8 mouse cellular contexts compared by ENCODE assay signal in genomic region chr15:89379429-89379828, GRCm38 (mm10). TPM values are rescaled to one million over a fixed set of nuclear protein-coding genes. Genes with fewer than 3 reads are reported as not detected.
DNase-seq lines count a peak whose midpoint lies in the region; ATAC-seq and TF ChIP-seq lines count a peak whose summit lies in the region.

No protein-coding gene starts in this region.

- H3K4me2 ChIP-seq in embryonic facial prominence, embryonic 11.5 days (ENCODE audit: low read depth, low read length): peak overlapping the region; percentile 49; the same call in 1 of the 2 replicates
- peak overlapping the region; percentile 62 for H3K4me2 ChIP-seq in hindbrain, embryonic 11.5 days (replicated peaks; ENCODE audit: low read depth, low read length)
- peak overlapping the region; percentile 74 for H3K4me2 ChIP-seq in liver, postnatal 0 days (ENCODE audit: low read depth, low read length)

- H3K27ac ChIP-seq in embryonic facial prominence, embryonic 11.5 days (replicated peaks; ENCODE audit: low read depth, low read length): no peak overlapping the region
- H3K27ac ChIP-seq in hindbrain, embryonic 11.5 days (ENCODE audit: low read depth, low read length): no peak overlapping the region
- peak overlapping the region; percentile 22; the same call in 1 of the 2 replicates for H3K27ac ChIP-seq in liver, postnatal 0 days (ENCODE audit: low read depth)

- no peaks in the 10 kb centered on the region for H3K9me3 ChIP-seq in embryonic facial prominence, embryonic 11.5 days (replicated peaks; ENCODE audit: control insufficient read depth, low read length)
- H3K9me3 ChIP-seq in hindbrain, embryonic 11.5 days (ENCODE audit: control insufficient read depth, low read length): no peaks in the 10 kb centered on the region
- no peaks in the 10 kb centered on the region for H3K9me3 ChIP-seq in liver, postnatal 0 days (ENCODE audit: low read length)

- TF ChIP-seq CTCF in liver, postnatal 0 days (IDR thresholded peaks at IDR 0.05; ENCODE audit: low read depth): no peak

- 16% methylated on average over 10 of the region's 10 CpGs for WGBS in embryonic facial prominence, embryonic 11.5 days
- WGBS in hindbrain, embryonic 11.5 days: 18% methylated on average over 10 of the region's 10 CpGs
- WGBS in liver, postnatal 0 days (ENCODE audit: insufficient replicate concordance): 7% methylated on average over 10 of the region's 10 CpGs

- H3K36me3 ChIP-seq in embryonic facial prominence, embryonic 11.5 days (replicated peaks; ENCODE audit: control insufficient read depth, insufficient read depth, low read depth, low read length): no peaks in the 10 kb centered on the region
- no peaks in the 10 kb centered on the region for H3K36me3 ChIP-seq in hindbrain, embryonic 11.5 days (ENCODE audit: control insufficient read depth, insufficient read depth, low read length)
- H3K36me3 ChIP-seq in liver, postnatal 0 days (replicated peaks; ENCODE audit: insufficient read depth, low read length): no peaks in the 10 kb centered on the region

- DNase-seq in spleen, adult 12 weeks (ENCODE audit: low spot score): peak; percentile 45
- DNase-seq in spleen, postnatal 14 days (ENCODE audit: low spot score in 2 of 2): no peak
- DNase-seq in embryonic facial prominence, embryonic 11.5 days (ENCODE audit: low spot score): no peak
- no peak for DNase-seq in hindbrain, embryonic 11.5 days (ENCODE audit: low spot score)
- DNase-seq in liver, postnatal 0 days: peak; percentile 69
- peak; percentile 49 to 58 for DNase-seq in thymus, postnatal 36 days
- DNase-seq in right cerebral cortex, postnatal 10 days (ENCODE audit: low spot score in 2 of 2): no peak

- TF ChIP-seq EP300 in liver, postnatal 0 days (IDR thresholded peaks at IDR 0.05; ENCODE audit: low read depth): no peak

- H3K4me1 ChIP-seq in embryonic facial prominence, embryonic 11.5 days (ENCODE audit: control insufficient read depth, insufficient read depth, low read length): peaks cover 4% of the 10 kb centered on the region; the same call in 1 of the 2 replicates
- H3K4me1 ChIP-seq in hindbrain, embryonic 11.5 days (replicated peaks; ENCODE audit: control insufficient read depth, insufficient read depth, low read length): no peaks in the 10 kb centered on the region; the same call in 1 of the 2 replicates
- peaks cover 22% of the 10 kb centered on the region for H3K4me1 ChIP-seq in liver, postnatal 0 days (ENCODE audit: insufficient read depth)

- no peak for ATAC-seq in embryonic facial prominence, embryonic 11.5 days (replicated peaks; ENCODE audit: insufficient number of reproducible peaks, low FRiP score, low TSS enrichment, low read depth)
- ATAC-seq in hindbrain, embryonic 11.5 days (ENCODE audit: low FRiP score): no peak
- ATAC-seq in liver, postnatal 0 days: peak; percentile 31
- ATAC-seq in frontal cortex, adult (ENCODE audit: low TSS enrichment): no peak

- peak overlapping the region; percentile 30 for H3K4me3 ChIP-seq in embryonic facial prominence, embryonic 11.5 days (ENCODE audit: low read depth, low read length)
- H3K4me3 ChIP-seq in hindbrain, embryonic 11.5 days (ENCODE audit: low read depth, low read length): peak overlapping the region; percentile 32
- H3K4me3 ChIP-seq in liver, postnatal 0 days (ENCODE audit: low read depth, low read length): peak overlapping the region; percentile 36

- H3K9ac ChIP-seq in embryonic facial prominence, embryonic 11.5 days (replicated peaks; ENCODE audit: low read length): no peak overlapping the region
- peak overlapping the region; percentile 35 for H3K9ac ChIP-seq in hindbrain, embryonic 11.5 days (ENCODE audit: low read depth, low read length)
- H3K9ac ChIP-seq in liver, postnatal 0 days (replicated peaks): peak overlapping the region; percentile 13; the same call in 1 of the 2 replicates

- H3K27me3 ChIP-seq in embryonic facial prominence, embryonic 11.5 days (ENCODE audit: control insufficient read depth, insufficient read depth, low read length): peaks cover 35% of the 10 kb centered on the region
- H3K27me3 ChIP-seq in hindbrain, embryonic 11.5 days (ENCODE audit: control insufficient read depth, insufficient read depth, low read length): peaks cover 32% of the 10 kb centered on the region
- H3K27me3 ChIP-seq in liver, postnatal 0 days (ENCODE audit: insufficient read depth, low read length): peaks cover 27% of the 10 kb centered on the region

RNA-seq across cellular contexts. Expression of gene Odf3b, which starts 0.3 kb away (rescaled TPM):
- polyA plus RNA-seq in embryonic facial prominence, embryonic 11.5 days (2014; fragmentation: Nextera tagmentation; extraction: Ambion mirVana): 0.38 and 0.45 TPM in 2 replicates
- polyA plus RNA-seq in hindbrain, embryonic 11.5 days (2014; fragmentation: Nextera tagmentation; extraction: Ambion mirVana): 1.7 and 2.6 TPM in 2 replicates
- polyA plus RNA-seq in liver, postnatal 0 days (2015; fragmentation: Nextera tagmentation; extraction: Ambion mirVana): 1.8 and 2.0 TPM in 2 replicates

RNA-seq across cellular contexts. Expression of gene Tymp, which starts 2.6 kb away (rescaled TPM):
- polyA plus RNA-seq in embryonic facial prominence, embryonic 11.5 days (2014; fragmentation: Nextera tagmentation; extraction: Ambion mirVana): 1.4 and 2.1 TPM in 2 replicates
- polyA plus RNA-seq in hindbrain, embryonic 11.5 days (2014; fragmentation: Nextera tagmentation; extraction: Ambion mirVana): 1.4 and 1.7 TPM in 2 replicates
- 5.8 and 7.7 TPM in 2 replicates for polyA plus RNA-seq in liver, postnatal 0 days (2015; fragmentation: Nextera tagmentation; extraction: Ambion mirVana)

RNA-seq across cellular contexts. Expression of gene Klhdc7b, which starts 5.3 kb away (rescaled TPM):
- polyA plus RNA-seq in embryonic facial prominence, embryonic 11.5 days (2014; fragmentation: Nextera tagmentation; extraction: Ambion mirVana): not detected in 2 replicates
- not detected in 2 replicates for polyA plus RNA-seq in hindbrain, embryonic 11.5 days (2014; fragmentation: Nextera tagmentation; extraction: Ambion mirVana)
- not detected in 2 replicates for polyA plus RNA-seq in liver, postnatal 0 days (2015; fragmentation: Nextera tagmentation; extraction: Ambion mirVana)

RNA-seq across cellular contexts. Expression of gene Sco2, which starts 5.8 kb away (rescaled TPM):
- 4.8 and 5.2 TPM in 2 replicates for polyA plus RNA-seq in embryonic facial prominence, embryonic 11.5 days (2014; fragmentation: Nextera tagmentation; extraction: Ambion mirVana)
- 7.4 and 7.9 TPM in 2 replicates for polyA plus RNA-seq in hindbrain, embryonic 11.5 days (2014; fragmentation: Nextera tagmentation; extraction: Ambion mirVana)
- 9.1 and 10.1 TPM in 2 replicates for polyA plus RNA-seq in liver, postnatal 0 days (2015; fragmentation: Nextera tagmentation; extraction: Ambion mirVana)

RNA-seq across cellular contexts. Expression of gene Ncaph2, which starts 23.9 kb away (rescaled TPM):
- polyA plus RNA-seq in embryonic facial prominence, embryonic 11.5 days (2014; fragmentation: Nextera tagmentation; extraction: Ambion mirVana): 158 and 171 TPM in 2 replicates
- 133 and 140 TPM in 2 replicates for polyA plus RNA-seq in hindbrain, embryonic 11.5 days (2014; fragmentation: Nextera tagmentation; extraction: Ambion mirVana)
- polyA plus RNA-seq in liver, postnatal 0 days (2015; fragmentation: Nextera tagmentation; extraction: Ambion mirVana): 59.4 and 59.8 TPM in 2 replicates

Comparison
In these comparisons a context has a peak if more than half of its experiments do, and no peak if none do; other contexts are left out.
1. DNase-seq: peak in spleen, adult 12 weeks (single experiment), liver, postnatal 0 days (single experiment) and thymus, postnatal 36 days (2 of 2); none in spleen, postnatal 14 days (0 of 2), embryonic facial prominence, embryonic 11.5 days (single experiment), hindbrain, embryonic 11.5 days (single experiment) and right cerebral cortex, postnatal 10 days (0 of 2).
2. Peak in every context shown above with its lines, with median percentiles within 50 percentile points of each other: H3K4me2 ChIP-seq and H3K4me3 ChIP-seq.